Mouse (Mus musculus) C2C12 (cell line): ENCODE measurements at regions not wholly inside any gene's neighbourhood (a gene's known extent, or its start where the extent isn't known, plus 50 kb on each side); places are given as distances from the start of the nearest gene placed in this dataset.

Source experiments
- H3K27me3 ChIP-seq: one replicate; pipeline ENCODE4 v1.6.1; 2011; ENCODE audit not compliant: control insufficient read depth, insufficient read depth, insufficient read length
- H3K36me3 ChIP-seq: one replicate; pipeline ENCODE4 v1.6.1; 2011; ENCODE audit not compliant: control insufficient read depth, insufficient read depth
- H3K4me3 ChIP-seq: one replicate; pipeline ENCODE4 v1.5.1; 2011; ENCODE audit warnings: mild to moderate bottlenecking, control low read depth; ENCODE audit not compliant: poor library complexity, insufficient read depth, severe bottlenecking
- H3K79me2 ChIP-seq: one replicate; pipeline ENCODE4 v1.6.1; 2011; ENCODE audit not compliant: control insufficient read depth, insufficient read depth
- H3K79me3 ChIP-seq: one replicate; pipeline ENCODE4 v1.6.1; 2011; ENCODE audit warnings: low read depth, control low read depth
- H3ac ChIP-seq: one replicate; pipeline ENCODE3; 2011; ENCODE audit warnings: low read depth; ENCODE audit not compliant: control insufficient read depth, insufficient read length
- CEBPB ChIP-seq: IDR thresholded peaks from one replicate; pipeline ENCODE4 v1.6.1; 2011; ENCODE audit warnings: low read depth, mild to moderate bottlenecking, control low read depth, moderate library complexity
- CTCF ChIP-seq: IDR thresholded peaks from one replicate; pipeline ENCODE4 v1.5.1; 2011; ENCODE audit not compliant: control insufficient read depth, insufficient read depth, insufficient read length
- FOSL1 ChIP-seq: IDR thresholded peaks from one replicate; pipeline ENCODE4 v1.8.0; 2011; ENCODE audit warnings: mild to moderate bottlenecking, low read length; ENCODE audit not compliant: poor library complexity, insufficient read depth, severe bottlenecking
- MAX ChIP-seq: IDR thresholded peaks from one replicate; pipeline ENCODE4 v1.6.1; 2011; ENCODE audit warnings: mild to moderate bottlenecking, control low read depth
- MYOD1 ChIP-seq: IDR thresholded peaks from one replicate; pipeline ENCODE4 v1.6.1; 2011; ENCODE audit warnings: low read depth; ENCODE audit not compliant: control insufficient read depth, insufficient read length
- MYOG ChIP-seq: IDR thresholded peaks from one replicate; pipeline ENCODE4 v1.6.1; 2011; ENCODE audit not compliant: control insufficient read depth, insufficient read length; ENCODE audit errors: extremely low read depth
- USF1 ChIP-seq: IDR thresholded peaks from one replicate; pipeline ENCODE4 v1.6.1; 2011; ENCODE audit warnings: low read depth, mild to moderate bottlenecking, control low read depth, moderate library complexity

DNA sequence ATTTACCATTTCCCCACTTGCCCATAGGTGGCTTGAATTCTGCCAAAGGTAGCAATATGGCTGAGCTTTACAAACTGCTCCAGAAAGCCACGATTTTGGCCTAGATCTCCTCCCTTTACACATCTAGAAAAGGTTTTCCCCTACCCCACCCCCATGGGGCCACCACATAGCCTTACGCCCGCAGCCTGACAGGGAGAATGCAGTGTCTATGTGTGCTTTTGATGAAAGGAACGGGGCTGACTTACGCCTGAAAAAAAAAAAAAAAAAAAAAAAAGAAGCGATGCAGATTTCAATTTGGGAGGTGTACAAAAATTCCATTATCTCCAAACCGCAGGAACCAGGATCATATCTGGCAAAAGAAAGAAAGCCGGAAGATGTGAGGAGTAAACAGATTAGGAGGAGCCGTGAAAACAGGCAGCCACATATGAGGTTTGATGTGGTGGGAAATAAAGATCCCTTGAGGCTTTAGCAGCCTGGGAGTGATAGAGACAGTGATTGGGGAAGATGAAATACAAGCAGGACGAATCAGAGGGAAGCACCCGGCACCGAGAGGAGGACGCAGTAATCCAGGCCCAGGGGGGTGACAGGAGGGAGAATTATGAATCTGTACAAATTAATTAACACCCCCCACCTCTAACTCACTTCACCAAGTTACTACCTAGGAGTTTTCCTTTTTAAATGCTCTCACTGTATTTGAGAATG, 121.4 kb upstream of the Vldlr start:
- no peaks in the 10 kb centered on the region for H3K79me2 ChIP-seq
- no peak overlapping the region for H3K4me3 ChIP-seq
- no peak overlapping the region for H3ac ChIP-seq
- TF ChIP-seq MYOG (no peak), CEBPB (no peak), MAX (no peak), FOSL1 (no peak), MYOD1 (no peak), CTCF (no peak), USF1 (no peak)
- no peaks in the 10 kb centered on the region for H3K79me3 ChIP-seq
- H3K36me3 ChIP-seq = no peaks in the 10 kb centered on the region
- peaks cover 4% of the 10 kb centered on the region for H3K27me3 ChIP-seq

GRCm38 (mm10) chr19:27099921-27100320, 116.4 kb upstream of the Vldlr start:
- H3K4me3 ChIP-seq = no peak overlapping the region
- no peaks in the 10 kb centered on the region for H3K36me3 ChIP-seq
- peaks cover 4% of the 10 kb centered on the region for H3K27me3 ChIP-seq
- no peak overlapping the region for H3ac ChIP-seq
- no peaks in the 10 kb centered on the region for H3K79me3 ChIP-seq
- no peaks in the 10 kb centered on the region for H3K79me2 ChIP-seq
- no peak for TF ChIP-seq MYOG
- no peak for TF ChIP-seq USF1
- TF ChIP-seq FOSL1 = no peak

DNA sequence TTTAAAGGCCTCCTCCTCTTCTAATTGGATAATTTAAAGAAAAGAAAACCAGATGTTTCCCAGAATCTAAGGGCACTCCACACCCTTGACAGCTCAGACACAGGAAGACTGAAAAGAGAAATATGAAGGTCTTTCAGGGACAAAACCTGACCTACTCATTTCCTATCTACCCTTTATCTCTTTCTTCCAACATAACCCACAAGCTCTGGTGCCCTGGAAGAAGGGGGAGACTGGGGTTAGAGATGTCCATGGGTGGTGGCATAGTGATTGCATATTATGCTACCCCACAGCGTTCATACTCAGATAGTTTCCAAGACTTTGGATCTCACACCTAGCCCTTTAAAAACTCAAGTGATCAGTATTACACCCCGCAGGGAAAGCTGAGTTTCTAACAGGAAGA, 105.8 kb upstream of the Vldlr start:
- H3K4me3 ChIP-seq = no peak overlapping the region
- no peak overlapping the region for H3ac ChIP-seq
- H3K27me3 ChIP-seq = no peaks in the 10 kb centered on the region
- no peaks in the 10 kb centered on the region for H3K79me2 ChIP-seq
- H3K79me3 ChIP-seq = no peaks in the 10 kb centered on the region
- no peaks in the 10 kb centered on the region for H3K36me3 ChIP-seq
- TF ChIP-seq MYOG = no peak
- TF ChIP-seq CEBPB = no peak
- TF ChIP-seq FOSL1 = no peak
- no peak for TF ChIP-seq MAX
- no peak for TF ChIP-seq CTCF
- TF ChIP-seq MYOD1 = no peak
- TF ChIP-seq USF1 = no peak

DNA sequence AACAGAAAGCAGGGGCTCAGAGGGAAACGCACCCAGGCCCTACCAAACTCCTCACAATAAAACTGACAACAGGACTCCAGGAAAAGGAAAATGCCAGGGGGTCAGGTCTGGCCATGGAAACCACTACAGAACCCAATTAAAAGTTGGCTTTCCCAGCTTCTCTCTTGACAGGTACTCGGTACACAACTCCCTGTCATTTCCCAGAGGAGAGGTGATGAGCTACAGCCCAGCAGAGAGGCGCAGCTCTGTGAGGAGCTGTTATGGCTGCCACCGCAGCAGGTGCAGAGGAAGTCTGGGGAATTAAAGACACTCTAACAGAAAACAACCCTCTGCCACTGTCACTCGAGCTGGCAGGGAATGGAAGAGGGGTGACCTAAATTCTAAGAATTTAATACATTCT, 95.4 kb upstream of the Vldlr start:
- H3K79me2 ChIP-seq = no peaks in the 10 kb centered on the region
- H3K27me3 ChIP-seq = no peaks in the 10 kb centered on the region
- H3K36me3 ChIP-seq = no peaks in the 10 kb centered on the region
- TF ChIP-seq MYOG = no peak
- no peak for TF ChIP-seq CEBPB
- TF ChIP-seq MAX = no peak
- TF ChIP-seq CTCF = no peak
- TF ChIP-seq FOSL1 = no peak
- TF ChIP-seq MYOD1 = no peak
- no peak for TF ChIP-seq USF1
- no peak overlapping the region for H3ac ChIP-seq
- no peak overlapping the region for H3K4me3 ChIP-seq
- no peaks in the 10 kb centered on the region for H3K79me3 ChIP-seq

DNA sequence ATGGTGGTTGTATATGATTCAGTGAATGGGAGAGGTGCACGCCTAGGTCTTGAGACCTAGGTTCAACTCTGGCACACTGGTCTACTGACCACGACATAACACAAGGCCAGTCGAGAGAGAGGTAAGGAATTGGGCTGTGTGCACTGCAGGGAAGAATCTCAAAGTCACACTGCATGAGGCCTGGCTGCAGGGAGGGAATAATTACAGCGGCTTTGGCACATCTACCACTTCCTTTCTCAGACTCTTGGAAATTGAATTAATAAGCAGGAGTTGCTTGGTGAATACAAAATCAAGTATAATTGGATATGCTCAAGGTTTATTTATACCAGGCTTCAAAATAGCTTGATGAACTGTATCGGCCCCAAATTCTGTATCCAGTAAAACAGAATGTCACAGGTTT, 93.9 kb upstream of the Vldlr start:
- no peak overlapping the region for H3K4me3 ChIP-seq
- TF ChIP-seq MAX = no peak
- no peaks in the 10 kb centered on the region for H3K79me2 ChIP-seq
- H3ac ChIP-seq = no peak overlapping the region
- H3K36me3 ChIP-seq = no peaks in the 10 kb centered on the region
- H3K27me3 ChIP-seq = no peaks in the 10 kb centered on the region
- no peaks in the 10 kb centered on the region for H3K79me3 ChIP-seq

GRCm38 (mm10) chr19:27123334-27123733, 93.0 kb upstream of the Vldlr start:
- Histone ChIP-seq H3K79me2 (no peaks in the 10 kb centered on the region), H3K27me3 (no peaks in the 10 kb centered on the region), H3K4me3 (no peak overlapping the region), H3K36me3 (no peaks in the 10 kb centered on the region), H3ac (no peak overlapping the region), H3K79me3 (no peaks in the 10 kb centered on the region)
- TF ChIP-seq MYOG = no peak
- no peak for TF ChIP-seq FOSL1
- TF ChIP-seq MYOD1 = no peak
- no peak for TF ChIP-seq CTCF
- TF ChIP-seq USF1 = no peak
- no peak for TF ChIP-seq MAX
- TF ChIP-seq CEBPB = no peak
